Mouse (Mus musculus) erythroblast, embryonic 14.5 days (primary cell): Measurements from ENCODE around the gene Alox12b. TPM values are rescaled to one million over a fixed set of nuclear protein-coding genes. Genes with fewer than 3 reads are reported as not detected.

Experiments used
- H3K27me3 ChIP-seq: 2 replicates; pipeline ENCODE4 v1.6.1; 2012; ENCODE audit warnings: inconsistent platforms; ENCODE audit not compliant: control insufficient read depth
- H3K36me3 ChIP-seq: 2 replicates; pipeline ENCODE4 v1.6.1; 2012; ENCODE audit warnings: mild to moderate bottlenecking, inconsistent platforms; ENCODE audit not compliant: control insufficient read depth
- H3K4me1 ChIP-seq: 2 replicates; pipeline ENCODE4 v1.6.1; 2012; ENCODE audit warnings: inconsistent platforms; ENCODE audit not compliant: control insufficient read depth
- H3K4me3 ChIP-seq: replicated peaks from 2 replicates; pipeline ENCODE3; 2012; ENCODE audit warnings: moderate library complexity, mild to moderate bottlenecking, inconsistent platforms
- H3K9me3 ChIP-seq: 2 replicates; pipeline ENCODE4 v1.6.1; 2012; ENCODE audit warnings: low read length, inconsistent platforms, mixed read lengths; ENCODE audit not compliant: control insufficient read depth
- GATA1 ChIP-seq: IDR thresholded peaks from 2 replicates; pipeline ENCODE4 v1.6.1; 2012; ENCODE audit warnings: low read length, inconsistent platforms, mixed read lengths
- TAL1 ChIP-seq: IDR thresholded peaks from 3 replicates; pipeline ENCODE4 v1.6.1; 2012; ENCODE audit warnings: low read length, inconsistent platforms, mixed read lengths
- polyA plus RNA-seq: library from polyadenylated mRNA; stranded (reverse); fragments of >175 nt; gene quantifications from 2 replicates; pipeline ENCODE4 v1.2.3, GENCODE M21; 2012

Gene Alox12b
- polyA plus RNA-seq, 1 experiment = not detected

GRCm38 (mm10) chr11:69180120-69180519, 23.3 kb downstream of the Alox12b start:
- Histone ChIP-seq H3K36me3 (no peaks in the 10 kb centered on the region), H3K4me1 (no peaks in the 10 kb centered on the region), H3K27me3 (peaks cover 3% of the 10 kb centered on the region), H3K9me3 (no peaks in the 10 kb centered on the region), H3K4me3 (no peak overlapping the region)
- TF ChIP-seq GATA1 = no peak
- no peak for TF ChIP-seq TAL1

- Histone ChIP-seq H3K27me3 (no peaks in the 10 kb centered on the region), H3K9me3 (no peaks in the 10 kb centered on the region), H3K36me3 (no peaks in the 10 kb centered on the region), H3K4me1 (no peaks in the 10 kb centered on the region), H3K4me3 (no peak overlapping the region)
- TF ChIP-seq GATA1 = no peak
- TF ChIP-seq TAL1 = no peak
These were observed 28.2 kb downstream of the Alox12b start for GRCm38 (mm10) chr11:69185031-69185430.

- Histone ChIP-seq H3K27me3 (no peaks in the 10 kb centered on the region), H3K4me3 (no peak overlapping the region), H3K9me3 (no peaks in the 10 kb centered on the region), H3K4me1 (no peaks in the 10 kb centered on the region), H3K36me3 (no peaks in the 10 kb centered on the region)
- TF ChIP-seq TAL1 = no peak
These were observed 29.1 kb downstream of the Alox12b start for GRCm38 (mm10) chr11:69185936-69186335.

GRCm38 (mm10) chr11:69192840-69193239, 36.1 kb downstream of the Alox12b start:
- H3K36me3 ChIP-seq = no peaks in the 10 kb centered on the region
- no peaks in the 10 kb centered on the region for H3K4me1 ChIP-seq
- H3K4me3 ChIP-seq = no peak overlapping the region
- H3K27me3 ChIP-seq = peaks cover 34% of the 10 kb centered on the region
- no peaks in the 10 kb centered on the region for H3K9me3 ChIP-seq
- TF ChIP-seq TAL1 = no peak

- H3K4me1 ChIP-seq = no peaks in the 10 kb centered on the region
- no peaks in the 10 kb centered on the region for H3K9me3 ChIP-seq
- no peak for TF ChIP-seq GATA1
- no peak for TF ChIP-seq TAL1
- no peak overlapping the region for H3K4me3 ChIP-seq
- peaks cover 46% of the 10 kb centered on the region for H3K27me3 ChIP-seq
- no peaks in the 10 kb centered on the region for H3K36me3 ChIP-seq
These were observed 40.0 kb downstream of the Alox12b start for GRCm38 (mm10) chr11:69196766-69197165.

- Histone ChIP-seq H3K4me3 (no peak overlapping the region), H3K9me3 (no peaks in the 10 kb centered on the region), H3K4me1 (no peaks in the 10 kb centered on the region), H3K27me3 (peaks cover 46% of the 10 kb centered on the region), H3K36me3 (no peaks in the 10 kb centered on the region)
- TF ChIP-seq GATA1 (no peak), TAL1 (no peak)
These were observed 40.4 kb downstream of the Alox12b start for GRCm38 (mm10) chr11:69197194-69197593.

GRCm38 (mm10) chr11:69197743-69198142, 41.0 kb downstream of the Alox12b start, which contains the start of gene Alox8:
Gene Alox8, minus strand, starts transcription at chr11:69197843.
- Histone ChIP-seq H3K9me3 (no peaks in the 10 kb centered on the region), H3K27me3 (peaks cover 46% of the 10 kb centered on the region), H3K4me1 (no peaks in the 10 kb centered on the region), H3K36me3 (no peaks in the 10 kb centered on the region), H3K4me3 (no peak within 1 kb of the TSS)
- TF ChIP-seq TAL1 (no peak), GATA1 (no peak)

GRCm38 (mm10) chr11:69199251-69199650, 42.5 kb downstream of the Alox12b start:
- no peaks in the 10 kb centered on the region for H3K9me3 ChIP-seq
- no peak overlapping the region for H3K4me3 ChIP-seq
- peaks cover 41% of the 10 kb centered on the region for H3K27me3 ChIP-seq
- no peaks in the 10 kb centered on the region for H3K4me1 ChIP-seq
- TF ChIP-seq GATA1 (no peak), TAL1 (no peak)
- H3K36me3 ChIP-seq = no peaks in the 10 kb centered on the region

- Histone ChIP-seq H3K27me3 (peaks cover 36% of the 10 kb centered on the region), H3K36me3 (no peaks in the 10 kb centered on the region), H3K9me3 (no peaks in the 10 kb centered on the region), H3K4me1 (no peaks in the 10 kb centered on the region), H3K4me3 (no peak overlapping the region)
- no peak for TF ChIP-seq TAL1
- TF ChIP-seq GATA1 = no peak
These were observed 43.4 kb downstream of the Alox12b start for GRCm38 (mm10) chr11:69200231-69200630.
